Mouse (Mus musculus) CH12.LX (cell line): ENCODE measurements at regions not wholly inside any gene's neighbourhood (a gene's known extent, or its start where the extent isn't known, plus 50 kb on each side); places are given as distances from the start of the nearest gene placed in this dataset.

Experiments
- DNase-seq: peaks from one replicate; pipeline ENCODE4 v3.0.0-alpha.2; 2013; ENCODE audit errors: extremely low read depth
- H3K27ac ChIP-seq: 2 replicates; pipeline ENCODE4 v1.5.1; 2012; ENCODE audit warnings: low read depth, mild to moderate bottlenecking, control low read depth, moderate library complexity; ENCODE audit not compliant: insufficient read depth
- H3K27me3 ChIP-seq: replicated peaks from 2 replicates; pipeline ENCODE3; 2012; ENCODE audit warnings: inconsistent platforms
- H3K36me3 ChIP-seq, 2 experiments: replicated peaks in 1 of 2; 2 replicates each; pipeline versions ENCODE3 to v1.6.1; 2012; ENCODE audit warnings: inconsistent platforms in 1 of 2, low read length in 1 of 2, mild to moderate bottlenecking in 1 of 2, mixed read lengths in 1 of 2, moderate library complexity in 1 of 2; ENCODE audit not compliant: control insufficient read depth in 1 of 2, insufficient read depth in 1 of 2
- H3K4me1 ChIP-seq, 2 experiments: 2 replicates each; pipeline ENCODE4 v1.6.1; 2012; ENCODE audit warnings: inconsistent platforms in 1 of 2, moderate library complexity in 1 of 2; ENCODE audit not compliant: insufficient read depth in 2 of 2, control insufficient read depth in 1 of 2
- H3K4me2 ChIP-seq: 2 replicates; pipeline ENCODE4 v1.6.1; 2012; ENCODE audit warnings: low read depth, mild to moderate bottlenecking, control low read depth; ENCODE audit not compliant: poor library complexity, insufficient read depth, severe bottlenecking
- H3K4me3 ChIP-seq, 3 experiments: fragments of 150-350 bp in 1 of 3; sonication (generic) in 1 of 3; replicated peaks in 1 of 3; 2 replicates each; pipeline versions ENCODE3 to v1.5.1; 2011 to 2012; ENCODE audit warnings: low read depth in 2 of 3, low read length in 2 of 3, mild to moderate bottlenecking in 2 of 3, moderate library complexity in 2 of 3, control low read depth in 1 of 3, improper control_type of control experiment in 1 of 3, inconsistent platforms in 1 of 3, mixed read lengths in 1 of 3; ENCODE audit not compliant: poor library complexity in 1 of 3
- H3K79me2 ChIP-seq: replicated peaks from 2 replicates; pipeline ENCODE4 v1.6.1; 2012; ENCODE audit warnings: mild to moderate bottlenecking, moderate library complexity; ENCODE audit not compliant: control insufficient read depth, poor library complexity, insufficient read depth, severe bottlenecking; ENCODE audit errors: extremely low read depth
- H3K9ac ChIP-seq: 2 replicates; pipeline ENCODE4 v1.6.1; 2012; ENCODE audit warnings: low read depth, mild to moderate bottlenecking, control low read depth, moderate library complexity; ENCODE audit not compliant: insufficient read depth
- H3K9me3 ChIP-seq: replicated peaks from 2 replicates; pipeline ENCODE3; 2012; ENCODE audit warnings: low read length, inconsistent platforms, mixed read lengths
- BHLHE40 ChIP-seq: IDR thresholded peaks from 2 replicates; pipeline ENCODE4 v1.6.1; 2011; ENCODE audit warnings: mild to moderate bottlenecking, low read depth, low read length, improper control_type of control experiment
- CHD1 ChIP-seq: IDR thresholded peaks from 2 replicates; pipeline ENCODE4 v1.6.1; 2012; ENCODE audit warnings: low read depth, low read length, improper control_type of control experiment, inconsistent platforms
- CHD2 ChIP-seq: IDR thresholded peaks from 2 replicates; pipeline ENCODE4 v1.6.1; 2011; ENCODE audit warnings: low read length, improper control_type of control experiment
- CTCF ChIP-seq, 2 experiments: IDR thresholded peaks in 1 of 2; conservative IDR thresholded peaks in 1 of 2; 2 replicates each; pipeline ENCODE4 v1.5.1; 2011 to 2012; ENCODE audit warnings: low read depth in 2 of 2, low read length in 2 of 2, improper control_type of control experiment in 1 of 2, inconsistent platforms in 1 of 2, mild to moderate bottlenecking in 1 of 2, moderate library complexity in 1 of 2
- E2F4 ChIP-seq: IDR thresholded peaks from 2 replicates; pipeline ENCODE4 v1.6.1; 2011; ENCODE audit warnings: low read depth, low read length, improper control_type of control experiment; ENCODE audit not compliant: insufficient replicate concordance
- ELF1 ChIP-seq: IDR thresholded peaks from 2 replicates; pipeline ENCODE4 v1.6.1; 2014; ENCODE audit warnings: low read depth, mild to moderate bottlenecking, inconsistent platforms, low read length, improper control_type of control experiment
- EP300 ChIP-seq: IDR thresholded peaks from 2 replicates; pipeline ENCODE4 v1.6.1; 2011; ENCODE audit warnings: low read length, improper control_type of control experiment
- ETS1 ChIP-seq: conservative IDR thresholded peaks from 2 replicates; pipeline ENCODE4 v1.6.1; 2012; ENCODE audit warnings: low read depth, mild to moderate bottlenecking, inconsistent platforms, low read length, improper control_type of control experiment, moderate library complexity
- HCFC1 ChIP-seq: IDR thresholded peaks from 2 replicates; pipeline ENCODE4 v1.6.1; 2012; ENCODE audit warnings: low read depth, mild to moderate bottlenecking, inconsistent platforms, low read length, improper control_type of control experiment
- JUN ChIP-seq: IDR thresholded peaks from 2 replicates; pipeline ENCODE4 v1.6.1; 2011; ENCODE audit warnings: low read depth, mild to moderate bottlenecking, low read length, improper control_type of control experiment, moderate library complexity; ENCODE audit not compliant: insufficient read depth
- MAX ChIP-seq: IDR thresholded peaks from 2 replicates; pipeline ENCODE4 v1.6.1; 2011; ENCODE audit warnings: low read length, improper control_type of control experiment
- MEF2A ChIP-seq: IDR thresholded peaks from 2 replicates; pipeline ENCODE4 v1.6.1; 2014; ENCODE audit warnings: low read depth, mild to moderate bottlenecking, inconsistent platforms, low read length, improper control_type of control experiment, borderline replicate concordance
- MXI1 ChIP-seq: IDR thresholded peaks from 2 replicates; pipeline ENCODE4 v1.6.1; 2011; ENCODE audit warnings: mild to moderate bottlenecking, low read depth, low read length, improper control_type of control experiment
- MYC ChIP-seq: IDR thresholded peaks from 2 replicates; pipeline ENCODE4 v1.6.1; 2011; ENCODE audit warnings: low read depth, mild to moderate bottlenecking, improper control_type of control experiment, low read length
- PAX5 ChIP-seq: IDR thresholded peaks from 2 replicates; pipeline ENCODE4 v1.6.1; 2012; ENCODE audit warnings: low read length, inconsistent platforms, mixed read lengths
- POLR2A ChIP-seq: IDR thresholded peaks from 2 replicates; pipeline ENCODE4 v1.6.1; 2011; ENCODE audit warnings: low read depth, mild to moderate bottlenecking, improper control_type of control experiment, low read length
- RCOR1 ChIP-seq: conservative IDR thresholded peaks from 2 replicates; pipeline ENCODE4 v1.6.1; 2012; ENCODE audit warnings: low read depth, mild to moderate bottlenecking, inconsistent platforms, low read length, improper control_type of control experiment
- TBP ChIP-seq: conservative IDR thresholded peaks from 2 replicates; pipeline ENCODE4 v1.6.1; 2011; ENCODE audit warnings: low read depth, low read length, improper control_type of control experiment
- TCF12 ChIP-seq: IDR thresholded peaks from 2 replicates; pipeline ENCODE4 v1.6.1; 2014; ENCODE audit warnings: low read depth, mild to moderate bottlenecking, inconsistent platforms, low read length, improper control_type of control experiment
- UBTF ChIP-seq: IDR thresholded peaks from 2 replicates; pipeline ENCODE4 v1.6.1; 2012; ENCODE audit warnings: low read depth, mild to moderate bottlenecking, inconsistent platforms, low read length, improper control_type of control experiment, moderate library complexity
- USF1 ChIP-seq: IDR thresholded peaks from 2 replicates; pipeline ENCODE4 v1.6.1; 2014; ENCODE audit warnings: low read depth, mild to moderate bottlenecking, inconsistent platforms, low read length, improper control_type of control experiment
- USF2 ChIP-seq: conservative IDR thresholded peaks from 2 replicates; pipeline ENCODE4 v1.6.1; 2011; ENCODE audit warnings: low read depth, low read length, improper control_type of control experiment
- ZMIZ1 ChIP-seq: IDR thresholded peaks from 2 replicates; pipeline ENCODE4 v1.6.1; 2012; ENCODE audit warnings: low read depth, mild to moderate bottlenecking, inconsistent platforms, low read length, improper control_type of control experiment
- dilution Hi-C: fragments of 300-500 bp; cut with MboI; formaldehyde crosslinking; loops from 2 replicates; pipeline ENCODE4 v1.14.3; 2020; ENCODE audit warnings: low sequenced_read_pairs; ENCODE audit not compliant: extremely low pct_unique_long_range_greater_than_20kb, extremely low pct_ligation_motif_present
- in situ Hi-C: fragments of 300-500 bp; cut with MboI; formaldehyde crosslinking; loops from 3 replicates; pipeline ENCODE4 v1.14.3; 2019; ENCODE audit warnings: low sequenced_read_pairs, low pct_ligation_motif_present, low pct_unique_long_range_greater_than_20kb, mixed read lengths

DNA sequence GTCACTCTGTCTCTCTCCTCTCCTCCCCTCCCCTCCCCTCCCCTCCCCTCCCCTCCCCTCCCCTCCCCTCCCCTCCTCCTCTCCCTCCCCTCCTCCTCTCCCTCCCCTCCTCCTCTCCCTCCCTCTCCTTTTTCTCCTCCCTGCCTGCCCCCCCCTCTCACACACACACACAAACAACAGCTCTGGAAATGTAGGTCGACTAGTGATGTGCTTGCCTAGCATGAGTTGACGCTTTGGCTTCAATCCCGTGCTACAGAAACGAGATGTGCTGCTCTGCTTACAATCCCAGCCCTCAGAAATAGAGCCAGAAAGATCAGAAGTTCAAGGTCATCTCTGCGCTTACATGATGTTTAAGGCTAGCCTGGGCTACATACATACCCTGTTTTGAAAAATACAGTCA lies 254.9 kb downstream of the Bcor start:
- Histone ChIP-seq H3K4me2 (no peak overlapping the region), H3K9ac (no peak overlapping the region), H3K9me3 (no peaks in the 10 kb centered on the region), H3K4me3 (no peak overlapping the region), H3K4me1 (peaks cover 0 to 5% of the 10 kb centered on the region in 2 experiments; a peak in 1 of 4 replicates), H3K27ac (no peak overlapping the region), H3K36me3 (no peaks in the 10 kb centered on the region), H3K27me3 (no peaks in the 10 kb centered on the region), H3K79me2 (no peaks in the 10 kb centered on the region)
- TF ChIP-seq E2F4 (no peak), ELF1 (no peak), CTCF (conservative IDR thresholded peaks at IDR 0.05 in 1 of 2, IDR thresholded peaks at IDR 0.05 in 1 of 2; ENCODE audit: low read depth in 2 of 2, low read length in 2 of 2) (no peak), POLR2A (no peak), MEF2A (no peak), MAX (no peak), CHD1 (no peak), BHLHE40 (no peak), USF2 (no peak), MYC (no peak), PAX5 (no peak), RCOR1 (no peak), UBTF (no peak), ZMIZ1 (no peak), TCF12 (no peak), USF1 (no peak), TBP (no peak), ETS1 (no peak)
- dilution Hi-C loops (no loop called here), in situ Hi-C loops (no loop called here)
- no peak for DNase-seq

DNA sequence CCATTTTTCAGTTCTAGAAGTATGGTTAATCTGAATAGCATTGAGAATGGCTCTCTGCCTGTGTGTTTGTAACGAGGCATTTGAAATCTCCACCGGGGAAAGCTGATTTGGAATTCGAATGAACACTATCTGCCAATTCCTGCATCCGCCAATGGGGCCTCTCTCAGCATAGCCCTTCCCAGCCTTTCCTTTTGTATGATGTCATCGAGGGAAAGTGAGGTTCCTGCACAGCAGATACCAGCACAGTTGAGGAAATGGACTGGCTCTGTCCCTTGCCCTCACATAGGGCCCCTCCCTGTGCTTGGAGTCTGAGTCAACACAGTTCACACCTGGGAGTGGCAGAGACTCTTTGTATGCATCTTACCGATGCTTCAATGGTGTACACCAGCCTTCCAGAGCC lies 253.0 kb downstream of the Bcor start:
- TF ChIP-seq E2F4, result no peak
- TF ChIP-seq MAX, result no peak
- no peak for TF ChIP-seq CHD2
- TF ChIP-seq TBP, result no peak
- no peak for TF ChIP-seq JUN
- no peak for TF ChIP-seq MEF2A
- no peak for TF ChIP-seq USF1
- no peak for TF ChIP-seq ETS1
- no peak for TF ChIP-seq CHD1
- no peak for TF ChIP-seq PAX5
- no peak for TF ChIP-seq EP300
- no peak for TF ChIP-seq ELF1
- TF ChIP-seq HCFC1, result no peak
- TF ChIP-seq RCOR1, result no peak
- no peak for TF ChIP-seq MXI1
- TF ChIP-seq, all 38 proteins: peak for 0
- H3K4me2 ChIP-seq, result no peak overlapping the region
- H3K79me2 ChIP-seq, result no peaks in the 10 kb centered on the region
- no peak overlapping the region for H3K4me3 ChIP-seq
- H3K4me1 ChIP-seq, result no peaks in the 10 kb centered on the region
- in situ Hi-C loops (no loop called here), dilution Hi-C loops (no loop called here)
- no peak for DNase-seq
- no peaks in the 10 kb centered on the region for H3K9me3 ChIP-seq
- no peaks in the 10 kb centered on the region for H3K27me3 ChIP-seq
- H3K27ac ChIP-seq, result no peak overlapping the region
- H3K36me3 ChIP-seq, result no peaks in the 10 kb centered on the region
- no peak overlapping the region for H3K9ac ChIP-seq
